Mouse (Mus musculus) layer of hippocampus, adult 9-10 months (tissue): ENCODE data around the gene Arhgap6.

ENCODE experiments used
- DNase-seq: peaks from one replicate; pipeline ENCODE4 v3.0.0; 2022; ENCODE audit warnings: low spot score

Gene Arhgap6

GRCm38 (mm10) chrX:168980370-168980769 lies 185.5 kb downstream of the Arhgap6 start:
- DNase-seq, result no peak

GRCm38 (mm10) chrX:169007066-169007465 lies 212.2 kb downstream of the Arhgap6 start:
- DNase-seq, result no peak

GRCm38 (mm10) chrX:169012701-169013100 lies 217.8 kb downstream of the Arhgap6 start:
- no peak for DNase-seq

- no peak for DNase-seq
Observed at GRCm38 (mm10) chrX:169034390-169034789, 239.5 kb downstream of the Arhgap6 start.

- peak; percentile 6 for DNase-seq
Observed at GRCm38 (mm10) chrX:169036403-169037296, 241.8 kb downstream of the Arhgap6 start.

GRCm38 (mm10) chrX:169037401-169037800 lies 242.5 kb downstream of the Arhgap6 start:
- DNase-seq, result no peak

- no peak for DNase-seq
Observed at GRCm38 (mm10) chrX:169043872-169044271, 249.0 kb downstream of the Arhgap6 start.

- DNase-seq, result no peak
Observed at GRCm38 (mm10) chrX:169047595-169047994, 252.7 kb downstream of the Arhgap6 start.

- DNase-seq, result no peak
Observed at GRCm38 (mm10) chrX:169049550-169049949, 254.7 kb downstream of the Arhgap6 start.

GRCm38 (mm10) chrX:169053907-169054476 lies 259.1 kb downstream of the Arhgap6 start:
- DNase-seq, result no peak

GRCm38 (mm10) chrX:169062555-169062954 lies 267.7 kb downstream of the Arhgap6 start:
- DNase-seq, result no peak

- DNase-seq, result no peak
Observed at GRCm38 (mm10) chrX:169065298-169065697, 270.4 kb downstream of the Arhgap6 start.

GRCm38 (mm10) chrX:169065922-169066321 lies 271.0 kb downstream of the Arhgap6 start:
- DNase-seq, result no peak

GRCm38 (mm10) chrX:169075020-169075419 lies 280.1 kb downstream of the Arhgap6 start:
- no peak for DNase-seq

GRCm38 (mm10) chrX:169081609-169082008 lies 286.7 kb downstream of the Arhgap6 start:
- DNase-seq, result no peak

GRCm38 (mm10) chrX:169085871-169086270 lies 291.0 kb downstream of the Arhgap6 start:
- peak; percentile 8 for DNase-seq

- no peak for DNase-seq
Observed at GRCm38 (mm10) chrX:169089221-169089620, 294.3 kb downstream of the Arhgap6 start.

GRCm38 (mm10) chrX:169094601-169095000 lies 299.7 kb downstream of the Arhgap6 start:
- no peak for DNase-seq

GRCm38 (mm10) chrX:169095584-169095983 lies 300.7 kb downstream of the Arhgap6 start:
- no peak for DNase-seq

GRCm38 (mm10) chrX:169102665-169103064 lies 307.8 kb downstream of the Arhgap6 start:
- DNase-seq, result no peak

- no peak for DNase-seq
Observed at GRCm38 (mm10) chrX:169106048-169106622, 311.2 kb downstream of the Arhgap6 start.

- DNase-seq, result no peak
Observed at GRCm38 (mm10) chrX:169107372-169107771, 312.5 kb downstream of the Arhgap6 start.

- no peak for DNase-seq
Observed at GRCm38 (mm10) chrX:169110031-169110430, 315.1 kb downstream of the Arhgap6 start.
